8 mouse cellular contexts compared by ENCODE assay signal in the genomic region with DNA sequence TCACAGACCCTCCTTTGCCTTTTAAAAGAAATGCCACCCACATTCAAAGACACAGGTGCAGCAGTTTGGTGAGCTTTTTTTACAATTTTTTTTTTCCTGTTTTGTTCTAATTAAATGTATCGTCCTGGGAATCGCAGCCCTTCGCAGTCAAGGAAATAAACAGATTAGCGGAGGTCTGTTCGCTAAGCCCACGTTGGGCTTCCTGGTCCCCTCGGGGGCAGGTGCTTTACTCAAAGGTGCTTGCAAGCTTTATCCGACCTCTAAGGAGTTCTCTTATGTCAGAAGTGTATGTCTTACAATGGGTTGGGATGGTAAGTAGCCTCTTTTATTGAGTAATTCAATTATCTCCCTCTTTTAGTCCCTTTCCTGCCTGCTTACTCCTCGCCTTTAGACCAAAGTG. TPM values are rescaled to one million over a fixed set of nuclear protein-coding genes. Genes with fewer than 3 reads are reported as not detected.
DNase-seq lines count a peak whose midpoint lies in the region; ATAC-seq and TF ChIP-seq lines count a peak whose summit lies in the region.

No protein-coding gene starts in this region.

- peak overlapping the region; percentile 89 for H3K4me2 ChIP-seq in lung, postnatal 0 days (replicated peaks; ENCODE audit: low read depth, low read length)
- H3K4me2 ChIP-seq in hindbrain, postnatal 0 days (ENCODE audit: low read depth, low read length) = peak overlapping the region; percentile 92
- H3K4me2 ChIP-seq in myocyte (ENCODE audit: low read depth) = peak overlapping the region; percentile 87

- H3K4me3 ChIP-seq in lung, postnatal 0 days (ENCODE audit: low read depth, low read length) = peak overlapping the region; percentile 97
- H3K4me3 ChIP-seq in hindbrain, postnatal 0 days (ENCODE audit: low read length) = peak overlapping the region; percentile 68
- peak overlapping the region; percentile 98 for H3K4me3 ChIP-seq in myocyte

- H3K27me3 ChIP-seq in lung, postnatal 0 days (replicated peaks; ENCODE audit: insufficient read depth, low read length) = no peaks in the 10 kb centered on the region
- H3K27me3 ChIP-seq in hindbrain, postnatal 0 days (ENCODE audit: insufficient read depth, low read length) = no peaks in the 10 kb centered on the region
- H3K27me3 ChIP-seq in myocyte (ENCODE audit: control insufficient read depth, insufficient read depth, insufficient read length) = no peaks in the 10 kb centered on the region

- H3K27ac ChIP-seq in lung, postnatal 0 days (ENCODE audit: low read length) = peak overlapping the region; percentile 100
- H3K27ac ChIP-seq in hindbrain, postnatal 0 days = peak overlapping the region; percentile 100

- peak overlapping the region; percentile 65 for H3ac ChIP-seq in myocyte (ENCODE audit: control insufficient read depth, insufficient read length)

- no peak for TF ChIP-seq CTCF in lung, postnatal 0 days (IDR thresholded peaks at IDR 0.05)
- TF ChIP-seq CTCF in hindbrain, postnatal 0 days (IDR thresholded peaks at IDR 0.05; ENCODE audit: low read depth) = no peak

- DNase-seq in cerebellum, adult 9-10 months = peak; percentile 55
- no peak for DNase-seq in cerebellum, adult 8-10 months
- no peak for DNase-seq in lung, postnatal 0 days (ENCODE audit: low spot score)
- no peak for DNase-seq in lung, postnatal 25 days (ENCODE audit: low spot score)
- peak; percentile 50 for DNase-seq in hindbrain, postnatal 0 days (ENCODE audit: low spot score)
- no peak for DNase-seq in left cerebral cortex, postnatal 10 days (ENCODE audit: extremely low spot score in 1 of 2, low spot score in 2 of 2)
- no peak for DNase-seq in left cerebral cortex, adult 11 months (ENCODE audit: low spot score)

- WGBS in lung, postnatal 0 days = under 1% methylated on average over 9 of the region's 9 CpGs
- 2% methylated on average over 9 of the region's 9 CpGs for WGBS in hindbrain, postnatal 0 days

- H3K9me3 ChIP-seq in lung, postnatal 0 days (ENCODE audit: low read length) = no peaks in the 10 kb centered on the region
- H3K9me3 ChIP-seq in hindbrain, postnatal 0 days (ENCODE audit: low read length) = no peaks in the 10 kb centered on the region

- TF ChIP-seq POLR2A in myocyte (IDR thresholded peaks at IDR 0.05; ENCODE audit: insufficient read length, low read depth) = peak; percentile 7

- H3K36me3 ChIP-seq in lung, postnatal 0 days (ENCODE audit: insufficient read depth, low read length) = no peaks in the 10 kb centered on the region
- no peaks in the 10 kb centered on the region for H3K36me3 ChIP-seq in hindbrain, postnatal 0 days (ENCODE audit: insufficient read depth, low read length)
- H3K36me3 ChIP-seq in myocyte (ENCODE audit: control insufficient read depth, insufficient read depth) = no peaks in the 10 kb centered on the region

- H3K79me2 ChIP-seq in myocyte (ENCODE audit: control insufficient read depth, insufficient read depth) = peaks cover 47% of the 10 kb centered on the region

- no peak for TF ChIP-seq EP300 in lung, postnatal 0 days (IDR thresholded peaks at IDR 0.05)

- H3K4me1 ChIP-seq in lung, postnatal 0 days (ENCODE audit: insufficient read depth, low read depth, low read length) = peaks cover 25% of the 10 kb centered on the region
- peaks cover 31% of the 10 kb centered on the region for H3K4me1 ChIP-seq in hindbrain, postnatal 0 days (ENCODE audit: insufficient read depth, low read length)

- peak overlapping the region; percentile 100 for H3K9ac ChIP-seq in lung, postnatal 0 days (replicated peaks; ENCODE audit: low read depth)
- H3K9ac ChIP-seq in hindbrain, postnatal 0 days (replicated peaks; ENCODE audit: low read length) = peak overlapping the region; percentile 100

- no peak for ATAC-seq in lung, postnatal 0 days
- ATAC-seq in hindbrain, postnatal 0 days = no peak

- intact Hi-C loops in left cerebral cortex, postnatal 10 days (cut with DNase I) = loop anchor here (5.0 to 10.0 kb wide), 2 partner anchors 210 to 332 kb away; a partner anchor contains a TSS

TF ChIP-seq in myocyte, 11 proteins besides CTCF, POLR2A, EP300 and RAD21:
- no peak for TF ChIP-seq MYOG (IDR thresholded peaks at IDR 0.05; ENCODE audit: control insufficient read depth in 1 of 3, insufficient read depth in 1 of 3, insufficient read length in 2 of 3, low read depth in 2 of 3)
- TF ChIP-seq USF1 (IDR thresholded peaks at IDR 0.05; ENCODE audit: low read depth) = no peak
- no peak for TF ChIP-seq CEBPB (IDR thresholded peaks at IDR 0.05; ENCODE audit: insufficient read depth, poor library complexity, severe bottlenecking)
- TF ChIP-seq MYOD1 (IDR thresholded peaks at IDR 0.05; ENCODE audit: control insufficient read depth in 1 of 3, insufficient read length in 2 of 3, low read depth in 2 of 3) = no peak
- no peak for TF ChIP-seq TCF12 (IDR thresholded peaks at IDR 0.05; ENCODE audit: insufficient read depth, poor library complexity, severe bottlenecking)
- no peak for TF ChIP-seq POLR2AphosphoS2 (IDR thresholded peaks at IDR 0.05; ENCODE audit: insufficient read length, low read depth)
- no peak for TF ChIP-seq REST (IDR thresholded peaks at IDR 0.05; ENCODE audit: insufficient read depth, insufficient read length)
- TF ChIP-seq SRF (IDR thresholded peaks at IDR 0.05; ENCODE audit: control insufficient read depth, insufficient read length, low read depth) = no peak
- TF ChIP-seq E2F4 (IDR thresholded peaks at IDR 0.05; ENCODE audit: insufficient read depth) = no peak
- no peak for TF ChIP-seq TCF3 (IDR thresholded peaks at IDR 0.05; ENCODE audit: insufficient read length, low read depth)
- TF ChIP-seq MAX (IDR thresholded peaks at IDR 0.05; ENCODE audit: low read depth) = no peak

RNA-seq across cellular contexts. Expression of a gene that starts 1.7 kb away (rescaled TPM):
- polyA plus RNA-seq in lung, postnatal 0 days (2015; fragmentation: Nextera tagmentation; extraction: Ambion mirVana) = 7.9 and 8.2 TPM in 2 replicates
- total RNA-seq in hindbrain, postnatal 0 days (2014; rRNA removed) = 36.8 and 38.2 TPM in 2 replicates
- polyA plus RNA-seq in hindbrain, postnatal 0 days (2015; fragmentation: Nextera tagmentation; extraction: Ambion mirVana) = 8.3 and 9.1 TPM in 2 replicates
- 24.8 TPM for polyA plus RNA-seq in myocyte (2012; fragmentation: generic; extraction: Trizol)
- total RNA-seq in left cerebral cortex, postnatal 10 days (2021) = 10 to 100 TPM; 54.3 to 57.2 TPM

RNA-seq across cellular contexts. Expression of a gene that starts 14.8 kb away (rescaled TPM):
- polyA plus RNA-seq in lung, postnatal 0 days (2015; fragmentation: Nextera tagmentation; extraction: Ambion mirVana) = 84.8 and 92.3 TPM in 2 replicates
- 88.6 and 89.4 TPM in 2 replicates for total RNA-seq in hindbrain, postnatal 0 days (2014; rRNA removed)
- 215 and 216 TPM in 2 replicates for polyA plus RNA-seq in hindbrain, postnatal 0 days (2015; fragmentation: Nextera tagmentation; extraction: Ambion mirVana)
- 169 TPM for polyA plus RNA-seq in myocyte (2012; fragmentation: generic; extraction: Trizol)
- total RNA-seq in left cerebral cortex, postnatal 10 days (2021) = 100 to 1,000 TPM; 114 to 118 TPM

RNA-seq across cellular contexts. Expression of a gene that starts 50.1 kb away (rescaled TPM):
- 81.0 and 87.9 TPM in 2 replicates for polyA plus RNA-seq in lung, postnatal 0 days (2015; fragmentation: Nextera tagmentation; extraction: Ambion mirVana)
- 71.7 and 72.6 TPM in 2 replicates for total RNA-seq in hindbrain, postnatal 0 days (2014; rRNA removed)
- 102 and 114 TPM in 2 replicates for polyA plus RNA-seq in hindbrain, postnatal 0 days (2015; fragmentation: Nextera tagmentation; extraction: Ambion mirVana)
- polyA plus RNA-seq in myocyte (2012; fragmentation: generic; extraction: Trizol) = 131 TPM
- total RNA-seq in left cerebral cortex, postnatal 10 days (2021) = 10 to 100 TPM; 96.3 to 98.3 TPM

Comparison
In these comparisons a context has a peak if more than half of its experiments do, and no peak if none do; other contexts are left out.
1. DNase-seq: peak in cerebellum, adult 9-10 months (single experiment) and hindbrain, postnatal 0 days (single experiment); none in cerebellum, adult 8-10 months (single experiment), lung, postnatal 0 days (single experiment), lung, postnatal 25 days (single experiment), left cerebral cortex, postnatal 10 days (0 of 2) and left cerebral cortex, adult 11 months (single experiment).
2. Peak in every context shown above with its lines, with median percentiles within 50 percentile points of each other: H3K4me2 ChIP-seq and H3K4me3 ChIP-seq.